Mouse (Mus musculus): ENCODE measurements around the gene Dennd5b.

- no peak for TF ChIP-seq CTCF (IDR thresholded peaks at IDR 0.05)
- TF ChIP-seq EP300 (IDR thresholded peaks at IDR 0.05; ENCODE audit: insufficient read depth, low read depth, low read length), result no peak
- TF ChIP-seq POLR2A (IDR thresholded peaks at IDR 0.05; ENCODE audit: insufficient read depth, low read depth, low read length), result no peak
Measured at GRCm38 (mm10) chr6:149063382-149063781, 38.1 kb downstream of the Dennd5b start.
